Mouse (Mus musculus): ENCODE data around the gene Shisa6.

Shisa6 gene

DNA sequence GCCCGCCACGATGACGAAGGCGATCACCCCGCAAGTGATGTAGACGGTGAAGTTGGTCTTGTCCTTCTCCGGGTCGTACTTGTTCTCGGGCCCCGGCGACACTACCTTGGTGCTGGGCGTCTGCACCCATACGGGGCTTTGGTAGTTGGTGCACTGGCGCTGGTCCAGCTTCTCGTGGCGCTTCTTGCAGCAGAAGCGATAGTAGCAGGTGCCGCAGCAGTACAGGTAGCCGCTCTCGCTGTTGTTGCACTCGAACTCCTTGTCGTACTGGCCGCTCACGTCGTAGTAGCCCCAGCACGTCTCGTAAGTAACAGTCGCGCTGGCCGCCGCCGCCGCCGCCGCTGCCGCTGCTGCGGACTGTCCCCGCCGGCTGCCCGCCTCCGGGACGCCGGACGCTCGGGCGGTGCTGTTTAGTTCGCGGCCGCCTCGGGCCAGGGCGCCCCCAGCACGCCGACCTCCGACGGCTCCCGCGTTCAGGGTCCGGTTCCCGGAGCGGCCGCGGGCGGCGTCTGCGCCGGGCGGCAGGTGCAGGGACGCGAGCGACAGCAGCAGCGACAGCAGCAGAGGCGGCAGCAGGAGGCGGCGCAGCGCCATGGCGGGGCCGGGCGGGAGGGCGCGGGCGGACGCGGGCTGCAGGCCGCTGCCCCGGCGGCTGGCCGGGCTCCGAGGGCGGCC lies at the start of gene Shisa6:
Shisa6 (minus strand) TSS at position 594 of the 675 bp plus-strand sequence.
- DNase-seq (ENCODE audit: low read depth, low spot score): no peak

- DNase-seq (ENCODE audit: low read depth, low spot score): no peak
Observed at GRCm38 (mm10) chr11:66573888-66574287, 48.1 kb upstream of the Shisa6 start.

DNA sequence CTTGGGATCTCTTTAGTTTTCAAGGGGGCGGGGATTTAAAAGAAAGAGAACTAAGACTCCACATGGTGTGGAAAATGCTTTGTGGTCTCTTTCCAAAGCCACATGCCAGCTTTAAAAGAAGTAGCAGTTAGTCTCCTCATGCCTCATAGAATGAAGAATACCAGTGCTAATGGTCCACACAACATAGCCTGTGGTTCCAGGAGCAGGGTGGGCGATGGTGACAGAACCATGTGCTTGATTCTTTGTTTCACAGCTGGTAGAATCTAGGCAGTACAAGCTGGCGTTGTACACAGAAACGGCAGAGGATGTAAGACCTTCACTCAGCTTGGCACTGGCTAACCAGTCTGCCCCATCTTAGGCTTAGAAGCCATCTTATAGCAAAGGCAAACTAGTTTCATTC lies 43.3 kb upstream of the Shisa6 start:
- DNase-seq (ENCODE audit: low read depth, low spot score): no peak

GRCm38 (mm10) chr11:66568386-66568791 lies 42.6 kb upstream of the Shisa6 start:
- DNase-seq (ENCODE audit: low read depth, low spot score): no peak

GRCm38 (mm10) chr11:66567382-66567781 lies 41.6 kb upstream of the Shisa6 start:
- DNase-seq (ENCODE audit: low read depth, low spot score): no peak

- DNase-seq (ENCODE audit: low read depth, low spot score): no peak
Observed at GRCm38 (mm10) chr11:66562274-66562673, 36.5 kb upstream of the Shisa6 start.

GRCm38 (mm10) chr11:66537820-66538219 lies 12.1 kb upstream of the Shisa6 start:
- DNase-seq (ENCODE audit: low read depth, low spot score): no peak

GRCm38 (mm10) chr11:66535866-66536265 lies 10.1 kb upstream of the Shisa6 start:
- DNase-seq (ENCODE audit: low read depth, low spot score): no peak

DNA sequence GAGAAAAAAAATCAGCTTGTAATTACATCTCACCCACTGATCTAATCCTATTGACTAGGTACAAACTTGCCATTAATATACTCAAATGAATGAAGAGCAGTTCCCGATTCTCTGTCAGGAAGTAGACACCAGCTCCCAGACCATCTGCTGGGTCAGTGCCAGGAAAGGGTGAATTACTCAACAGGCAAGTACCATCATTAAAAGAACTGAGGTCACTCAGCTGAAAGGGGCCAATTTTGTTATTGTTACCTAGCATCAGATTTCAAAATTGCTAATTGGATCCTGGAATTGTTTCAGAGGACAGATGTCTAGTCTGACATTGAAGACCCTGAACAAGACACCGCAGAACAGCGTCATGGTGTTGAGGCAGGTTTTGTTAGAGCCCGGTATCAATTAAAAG lies 9.4 kb upstream of the Shisa6 start:
- DNase-seq (ENCODE audit: low read depth, low spot score): no peak

GRCm38 (mm10) chr11:66534291-66534690 lies 8.5 kb upstream of the Shisa6 start:
- DNase-seq (ENCODE audit: low read depth, low spot score): no peak

GRCm38 (mm10) chr11:66528146-66528545 lies 2.4 kb upstream of the Shisa6 start:
- no peak for DNase-seq (ENCODE audit: low read depth, low spot score)

DNA sequence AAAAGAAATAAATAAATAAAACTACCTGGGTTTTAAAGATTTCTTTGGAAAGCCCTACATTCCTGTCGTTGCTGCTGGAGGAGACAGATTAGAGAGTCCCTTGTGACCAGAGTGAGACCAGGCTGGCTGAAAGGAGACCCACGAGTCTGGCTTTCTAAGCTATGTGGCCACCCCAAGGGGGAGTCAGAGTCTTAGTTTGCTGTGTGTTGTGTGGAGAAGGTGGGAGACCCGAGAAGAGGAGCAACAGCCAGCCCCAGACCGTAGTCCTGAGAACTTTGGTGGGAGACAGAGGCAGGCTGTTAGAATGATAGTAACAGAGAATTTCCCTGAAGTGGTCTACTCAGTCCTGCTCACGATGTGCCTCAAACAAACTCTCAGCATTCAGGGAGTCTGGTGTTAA lies 1.6 kb upstream of the Shisa6 start:
- no peak for DNase-seq (ENCODE audit: low read depth, low spot score)

GRCm38 (mm10) chr11:66526981-66527320 lies 1.2 kb upstream of the Shisa6 start:
- DNase-seq (ENCODE audit: low read depth, low spot score): no peak

- no peak for DNase-seq (ENCODE audit: low read depth, low spot score)
Observed at GRCm38 (mm10) chr11:66526046-66526980, 549 bp upstream of the Shisa6 start.

GRCm38 (mm10) chr11:66524251-66524650 lies 1.5 kb downstream of the Shisa6 start:
- DNase-seq (ENCODE audit: low read depth, low spot score): no peak

DNA sequence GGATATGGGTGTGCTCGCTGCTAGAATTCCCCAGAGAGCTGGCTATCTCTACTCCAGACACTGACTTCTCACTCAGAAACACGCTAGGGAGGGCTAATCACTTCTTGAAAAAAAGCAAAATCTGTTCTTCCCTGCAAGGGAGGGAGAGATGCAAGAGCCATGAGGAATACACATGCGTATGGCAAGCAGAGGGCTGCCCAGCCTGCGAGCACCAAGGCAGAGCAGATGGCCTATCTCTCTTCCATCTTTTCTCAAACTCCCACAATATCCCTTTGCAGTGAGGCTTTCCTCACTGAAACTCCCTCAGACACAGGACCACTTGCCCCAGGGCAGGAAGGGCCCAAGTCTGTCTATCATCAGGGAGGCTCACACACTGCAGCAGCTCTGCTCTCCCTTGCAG lies 3.4 kb downstream of the Shisa6 start:
- DNase-seq (ENCODE audit: low read depth, low spot score): no peak

DNA sequence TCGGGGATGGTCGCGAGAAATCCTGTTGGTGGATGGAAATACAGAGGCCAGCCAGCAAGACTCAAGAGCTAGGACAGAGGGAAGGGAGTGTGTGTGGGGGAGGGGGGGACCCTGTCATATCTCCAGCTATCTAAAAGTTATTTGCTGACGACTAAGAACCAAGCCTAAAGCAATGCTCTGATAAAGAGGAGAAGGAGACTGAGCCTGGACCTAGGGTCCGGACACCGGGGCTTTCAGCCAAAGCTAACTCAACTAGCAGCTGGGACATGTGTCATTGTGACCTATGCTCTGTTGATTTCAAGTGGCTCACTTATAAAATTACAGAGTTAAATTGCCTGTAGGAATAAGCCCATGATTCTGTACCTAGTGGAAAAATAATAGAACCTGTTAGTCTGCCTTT lies 6.4 kb downstream of the Shisa6 start:
- DNase-seq (ENCODE audit: low read depth, low spot score): no peak

GRCm38 (mm10) chr11:66514346-66514745 lies 11.4 kb downstream of the Shisa6 start:
- no peak for DNase-seq (ENCODE audit: low read depth, low spot score)

DNA sequence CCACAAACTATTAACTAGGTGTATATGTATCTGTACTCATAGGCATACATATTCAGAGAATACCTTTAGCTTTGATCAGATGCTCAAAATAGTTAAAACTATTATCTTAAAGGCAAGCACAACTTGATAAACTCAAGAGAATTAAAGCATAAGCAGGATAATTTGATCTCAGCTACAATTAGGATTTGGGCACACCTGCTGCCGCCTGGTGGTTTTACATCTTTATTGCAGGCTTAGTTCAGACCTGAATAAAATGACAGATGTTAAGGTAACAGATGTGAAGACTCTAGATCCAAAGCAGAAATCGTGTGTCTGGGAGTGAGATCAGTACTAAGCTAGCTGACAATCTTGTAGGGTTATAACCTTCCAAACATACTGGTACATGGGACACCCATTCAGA lies 24.8 kb downstream of the Shisa6 start:
- no peak for DNase-seq (ENCODE audit: low read depth, low spot score)

DNA sequence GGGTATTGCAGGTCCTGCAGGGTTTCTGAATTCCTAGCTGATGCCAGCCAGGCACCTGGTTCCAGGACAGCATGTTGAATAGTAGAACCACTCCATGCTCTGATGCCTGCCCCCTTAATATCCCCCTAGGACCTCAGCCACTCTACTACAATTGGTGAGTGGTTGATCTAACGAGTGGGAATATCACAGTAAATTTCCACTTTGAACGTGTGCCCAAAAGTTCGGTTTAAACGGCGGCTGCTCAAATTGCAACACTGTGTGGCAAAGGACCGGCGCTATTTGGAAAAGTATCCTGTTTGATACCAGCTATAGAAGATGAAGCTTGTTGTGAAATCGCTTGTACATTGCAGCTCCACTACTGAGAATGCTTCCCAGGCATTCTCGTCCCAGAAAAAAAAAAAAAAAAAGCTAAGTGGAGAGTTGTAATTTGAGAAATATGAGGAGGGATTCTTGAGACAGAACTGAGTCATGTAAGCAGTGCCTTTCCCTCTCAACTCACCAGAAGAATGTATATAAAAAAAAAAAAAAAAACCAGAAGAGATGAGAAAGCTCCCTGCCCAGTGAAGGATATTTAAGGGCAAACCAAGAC lies 26.8 kb downstream of the Shisa6 start:
- no peak for DNase-seq (ENCODE audit: low read depth, low spot score)

- DNase-seq (ENCODE audit: low read depth, low spot score): no peak
Observed at GRCm38 (mm10) chr11:66496235-66496634, 29.5 kb downstream of the Shisa6 start.

DNA sequence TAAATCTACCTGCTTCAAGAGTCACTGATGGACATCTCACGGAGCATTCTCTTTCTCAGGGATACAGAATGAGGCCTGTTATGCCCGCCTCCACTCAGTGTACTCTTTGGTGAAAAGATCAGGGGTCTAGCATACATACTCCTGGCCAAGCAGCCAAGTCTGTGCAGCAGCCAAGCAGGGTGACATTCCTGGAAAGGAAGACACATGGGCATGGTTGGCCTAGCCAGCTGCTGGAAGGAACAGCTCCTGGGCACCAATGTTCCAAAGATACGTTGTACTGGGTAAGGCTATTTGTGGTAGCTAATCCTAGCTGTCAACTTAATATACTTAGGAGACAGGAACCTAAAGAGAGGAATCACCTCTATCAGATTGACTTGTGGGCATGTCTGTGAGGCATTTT lies 31.4 kb downstream of the Shisa6 start:
- no peak for DNase-seq (ENCODE audit: low read depth, low spot score)

DNA sequence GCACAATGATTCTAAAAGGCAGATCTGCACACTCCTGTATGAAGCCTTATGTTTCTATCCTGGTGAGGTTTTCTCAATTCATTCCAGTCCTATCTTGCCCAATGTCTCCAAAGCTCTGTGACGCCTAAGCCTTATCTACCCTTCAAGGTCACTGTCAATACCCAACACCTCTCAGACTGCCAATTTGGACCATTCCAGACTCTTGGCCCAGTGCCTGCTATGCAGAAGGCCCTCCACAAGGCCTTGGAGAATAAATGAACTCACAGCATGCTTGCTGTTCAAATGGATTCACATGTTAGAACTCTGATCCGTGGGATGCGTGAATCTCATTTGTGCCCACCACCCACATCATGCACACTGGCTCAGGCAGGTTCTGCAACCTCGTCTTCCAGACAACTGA lies 38.0 kb downstream of the Shisa6 start:
- no peak for DNase-seq (ENCODE audit: low read depth, low spot score)
